Mouse (Mus musculus) liver, embryonic 11.5 days (tissue): Measurements from ENCODE around the gene Gpr68. TPM values are rescaled to one million over a fixed set of nuclear protein-coding genes. Genes with fewer than 3 reads are reported as not detected.

Experiments used
- ATAC-seq: fragments of 200-750 bp; cut with Nextera tagmentation; replicated peaks from 2 replicates; pipeline ENCODE4 v1.8.0; 2017; ENCODE audit warnings: moderate number of reproducible peaks, mild to moderate bottlenecking, moderate TSS enrichment, moderate library complexity; ENCODE audit not compliant: low FRiP score
- DNase-seq: peaks from one replicate; pipeline ENCODE4 v3.0.0-alpha.2; 2017; ENCODE audit warnings: low spot score
- H3K27ac ChIP-seq: fragments of 300-500 bp; sonication (generic); 2 replicates; pipeline ENCODE4 v1.5.1; 2014; ENCODE audit warnings: mild to moderate bottlenecking, low read depth, low read length, control low read depth
- H3K27me3 ChIP-seq: fragments of 300-500 bp; sonication (generic); replicated peaks from 2 replicates; pipeline ENCODE4 v1.6.1; 2014; ENCODE audit warnings: low read length, mixed read lengths; ENCODE audit not compliant: control insufficient read depth, insufficient read depth
- H3K36me3 ChIP-seq: fragments of 300-500 bp; sonication (generic); 2 replicates; pipeline ENCODE4 v1.6.1; 2014; ENCODE audit warnings: mild to moderate bottlenecking, low read length, moderate library complexity, mixed read lengths; ENCODE audit not compliant: control insufficient read depth, insufficient read depth
- H3K4me1 ChIP-seq: fragments of 300-500 bp; sonication (generic); replicated peaks from 2 replicates; pipeline ENCODE4 v1.6.1; 2014; ENCODE audit warnings: low read length, mixed read lengths; ENCODE audit not compliant: control insufficient read depth, insufficient read depth
- H3K4me2 ChIP-seq: fragments of 300-500 bp; sonication (generic); 2 replicates; pipeline ENCODE4 v1.6.1; 2014; ENCODE audit warnings: mild to moderate bottlenecking, control low read depth, moderate library complexity
- H3K4me3 ChIP-seq: fragments of 300-500 bp; sonication (generic); 2 replicates; pipeline ENCODE4 v1.5.1; 2014; ENCODE audit warnings: low read depth, low read length, control low read depth
- H3K9ac ChIP-seq: fragments of 300-500 bp; sonication (generic); 2 replicates; pipeline ENCODE4 v1.6.1; 2014; ENCODE audit warnings: low read depth, low read length, control low read depth
- H3K9me3 ChIP-seq: fragments of 300-500 bp; sonication (generic); 2 replicates; pipeline ENCODE4 v1.6.1; 2016; ENCODE audit warnings: low read length, inconsistent platforms, mixed read lengths; ENCODE audit not compliant: control insufficient read depth
- WGBS: fragments of 180-500 bp; shearing (Covaris S2); extraction: QIAGEN DNeasy Blood & Tissue Kit; methylation state at CpG from one replicate; pipeline ENCODE4 v1.1.7; 2014; 5-methylcytosine and 5-hydroxymethylcytosine counted together
- polyA plus RNA-seq: library from polyadenylated mRNA; unstranded; fragments of >200 nt; fragmentation: Nextera tagmentation; extraction: Ambion mirVana; gene quantifications from 2 replicates; pipeline ENCODE4 v1.2.1, GENCODE M21; 2014

The Gpr68 gene
- polyA plus RNA-seq, 1 experiment from 2014 or later: 0.10 TPM

DNA sequence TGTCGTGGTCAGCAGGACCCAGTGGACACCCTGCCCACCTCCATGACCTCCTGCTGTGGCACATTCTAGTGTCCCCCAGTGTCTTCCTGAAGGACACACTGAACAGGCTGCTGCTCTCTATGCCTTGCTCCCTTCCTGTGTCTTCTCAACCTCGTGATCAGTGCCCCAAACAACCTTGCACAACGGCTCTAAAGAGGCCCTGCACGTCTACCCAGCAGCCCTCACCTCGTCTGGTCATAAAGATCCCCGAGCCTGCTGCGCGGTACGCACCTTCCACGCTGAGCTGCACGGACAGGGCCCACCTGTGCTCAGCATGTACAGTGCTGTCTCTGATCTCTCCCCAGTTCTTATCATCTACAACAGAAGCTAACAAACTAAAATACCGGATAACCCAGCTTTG is 38.0 kb upstream of the Gpr68 start:
- 85% methylated on average over 12 of the region's 12 CpGs for WGBS
- H3K36me3 ChIP-seq: peaks cover 14% of the 10 kb centered on the region; the same call in 1 of the 2 replicates

DNA sequence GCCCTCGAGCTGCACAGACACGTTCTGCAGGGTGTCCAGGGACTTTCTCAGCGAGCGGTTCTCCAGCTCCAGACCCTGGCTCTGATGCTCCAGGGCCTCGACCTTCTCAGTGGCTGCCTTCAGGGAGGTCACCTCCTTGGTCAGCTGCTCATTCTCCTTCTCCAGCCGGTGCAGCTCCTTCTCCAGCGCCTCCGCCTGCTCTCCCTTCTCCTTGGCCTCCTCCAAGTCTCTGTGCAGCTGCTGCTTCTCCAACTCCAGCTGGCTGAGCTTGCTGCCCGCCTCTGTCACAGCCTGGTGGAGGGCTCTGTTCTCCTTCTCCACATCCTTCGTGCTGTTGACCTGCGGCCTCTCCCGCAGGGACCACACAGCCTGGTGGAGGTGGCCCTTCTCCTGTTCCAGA is 37.5 kb upstream of the Gpr68 start:
- no peak for ATAC-seq
- Histone ChIP-seq H3K27me3 (no peaks in the 10 kb centered on the region), H3K9ac (no peak overlapping the region), H3K27ac (no peak overlapping the region), H3K9me3 (no peaks in the 10 kb centered on the region), H3K4me1 (no peaks in the 10 kb centered on the region), H3K36me3 (peaks cover 17% of the 10 kb centered on the region), H3K4me2 (no peak overlapping the region), H3K4me3 (no peak overlapping the region)
- DNase-seq: no peak
- 84% methylated on average over 12 of the region's 12 CpGs for WGBS

More for the DNA sequence above, 38.0 kb upstream of the Gpr68 start:
- Histone ChIP-seq H3K27ac (no peak overlapping the region), H3K9me3 (no peaks in the 10 kb centered on the region), H3K4me3 (no peak overlapping the region), H3K9ac (no peak overlapping the region), H3K4me1 (no peaks in the 10 kb centered on the region), H3K4me2 (no peak overlapping the region), H3K27me3 (no peaks in the 10 kb centered on the region)
- ATAC-seq (no peak), DNase-seq (no peak)

DNA sequence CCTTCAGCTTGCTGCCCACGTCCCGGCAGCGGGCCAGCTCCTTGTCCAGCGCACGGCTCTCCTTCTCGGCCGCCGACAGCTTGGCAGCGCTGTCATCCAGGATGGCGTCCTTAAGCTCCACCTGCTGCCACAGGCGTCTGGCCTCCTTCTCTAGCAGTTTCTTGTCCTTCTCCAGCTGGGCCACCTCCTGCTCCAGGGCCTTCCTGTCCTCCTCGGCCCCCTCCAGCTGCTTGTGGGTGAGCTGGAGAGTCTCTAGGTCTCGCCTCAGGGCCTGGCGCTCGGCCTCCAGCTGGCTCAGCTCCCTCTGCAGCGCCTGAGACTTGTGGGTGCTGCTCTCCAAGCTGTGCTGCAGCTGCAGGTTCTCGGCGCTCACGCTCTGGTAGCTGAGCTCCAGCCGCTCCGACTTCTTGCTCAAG is 36.9 kb upstream of the Gpr68 start:
- 89% methylated on average over 21 of the region's 21 CpGs for WGBS
- Histone ChIP-seq H3K4me2 (no peak overlapping the region), H3K4me1 (no peaks in the 10 kb centered on the region), H3K9me3 (no peaks in the 10 kb centered on the region), H3K9ac (no peak overlapping the region), H3K36me3 (peaks cover 20% of the 10 kb centered on the region), H3K4me3 (no peak overlapping the region), H3K27me3 (no peaks in the 10 kb centered on the region), H3K27ac (no peak overlapping the region)
- DNase-seq (no peak), ATAC-seq (no peak)

DNA sequence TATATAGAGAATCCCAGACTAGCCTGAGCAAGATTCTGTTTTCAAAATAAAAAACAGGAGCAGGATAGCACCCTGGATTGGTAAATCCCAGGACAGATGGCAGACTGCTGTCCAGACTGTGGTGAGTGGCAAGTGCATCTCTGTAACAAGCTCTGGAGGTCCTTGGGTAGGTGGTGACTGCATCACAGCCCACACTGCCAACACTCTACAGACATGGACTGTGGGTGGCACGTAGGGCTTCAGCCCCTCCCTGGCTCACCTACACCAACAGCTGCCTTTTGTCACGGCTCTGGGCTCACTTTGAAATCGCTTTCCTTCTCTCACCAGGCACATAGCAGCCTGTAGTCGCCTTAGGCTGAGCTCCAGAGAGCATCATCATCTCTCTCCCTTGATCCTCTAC is 35.1 kb upstream of the Gpr68 start:
- H3K4me1 ChIP-seq: no peaks in the 10 kb centered on the region
- ATAC-seq (no peak), DNase-seq (no peak)
- H3K36me3 ChIP-seq: peaks cover 23% of the 10 kb centered on the region
- no peak overlapping the region for H3K4me3 ChIP-seq
- 78% methylated on average over 4 of the region's 4 CpGs for WGBS
- H3K9me3 ChIP-seq: no peaks in the 10 kb centered on the region
- no peak overlapping the region for H3K27ac ChIP-seq
- no peak overlapping the region for H3K9ac ChIP-seq
- H3K27me3 ChIP-seq: no peaks in the 10 kb centered on the region
- H3K4me2 ChIP-seq: no peak overlapping the region

- no peak for DNase-seq
- 86% methylated on average over 3 of the region's 3 CpGs for WGBS
- H3K27me3 ChIP-seq: no peaks in the 10 kb centered on the region
Measured at GRCm38 (mm10) chr12:100941361-100941760, 33.4 kb upstream of the Gpr68 start.

GRCm38 (mm10) chr12:100937441-100938360 is 29.7 kb upstream of the Gpr68 start:
- Histone ChIP-seq H3K4me3 (no peak overlapping the region), H3K4me2 (no peak overlapping the region), H3K4me1 (no peaks in the 10 kb centered on the region), H3K9me3 (no peaks in the 10 kb centered on the region), H3K27ac (no peak overlapping the region), H3K27me3 (no peaks in the 10 kb centered on the region), H3K36me3 (peaks cover 15% of the 10 kb centered on the region), H3K9ac (no peak overlapping the region)
- DNase-seq (no peak), ATAC-seq (no peak)
- 83% methylated on average over 21 of the region's 21 CpGs for WGBS

More at GRCm38 (mm10) chr12:100941361-100941760, 33.4 kb upstream of the Gpr68 start:
- peaks cover 18% of the 10 kb centered on the region for H3K36me3 ChIP-seq
- no peaks in the 10 kb centered on the region for H3K9me3 ChIP-seq
- no peaks in the 10 kb centered on the region for H3K4me1 ChIP-seq
- no peak overlapping the region for H3K9ac ChIP-seq
- no peak overlapping the region for H3K4me2 ChIP-seq
- no peak overlapping the region for H3K4me3 ChIP-seq
- no peak overlapping the region for H3K27ac ChIP-seq
- no peak for ATAC-seq

DNA sequence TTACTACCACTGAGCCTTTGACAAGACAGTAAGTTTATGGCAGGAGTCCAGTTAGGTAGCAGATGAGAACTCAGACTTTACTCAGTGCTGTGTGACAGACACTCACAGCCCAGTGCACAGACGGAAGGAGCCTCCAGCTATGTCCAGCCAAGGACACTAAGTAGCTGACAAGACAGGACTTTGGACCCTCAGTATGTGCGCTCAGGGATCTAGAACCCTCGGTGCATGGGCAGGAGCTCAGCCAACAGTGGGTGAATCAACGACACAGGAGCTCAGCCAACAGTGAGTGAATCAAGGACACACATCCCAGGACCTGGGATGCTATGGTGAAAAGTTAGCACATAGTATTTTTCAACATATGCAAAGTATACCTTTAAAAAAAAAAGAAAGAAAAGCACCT is 28.7 kb upstream of the Gpr68 start:
- no peak overlapping the region for H3K4me2 ChIP-seq
- H3K4me1 ChIP-seq: no peaks in the 10 kb centered on the region
- peak; percentile 18; the same call in 1 of the 2 replicates for ATAC-seq
- no peak for DNase-seq
- H3K9me3 ChIP-seq: no peaks in the 10 kb centered on the region
- no peaks in the 10 kb centered on the region for H3K27me3 ChIP-seq
- H3K36me3 ChIP-seq: peaks cover 15% of the 10 kb centered on the region
- no peak overlapping the region for H3K27ac ChIP-seq
- H3K4me3 ChIP-seq: no peak overlapping the region
- no peak overlapping the region for H3K9ac ChIP-seq
- 85% methylated on average over 4 of the region's 4 CpGs for WGBS

GRCm38 (mm10) chr12:100936116-100936515 is 28.1 kb upstream of the Gpr68 start:
- peaks cover 18% of the 10 kb centered on the region for H3K36me3 ChIP-seq

DNA sequence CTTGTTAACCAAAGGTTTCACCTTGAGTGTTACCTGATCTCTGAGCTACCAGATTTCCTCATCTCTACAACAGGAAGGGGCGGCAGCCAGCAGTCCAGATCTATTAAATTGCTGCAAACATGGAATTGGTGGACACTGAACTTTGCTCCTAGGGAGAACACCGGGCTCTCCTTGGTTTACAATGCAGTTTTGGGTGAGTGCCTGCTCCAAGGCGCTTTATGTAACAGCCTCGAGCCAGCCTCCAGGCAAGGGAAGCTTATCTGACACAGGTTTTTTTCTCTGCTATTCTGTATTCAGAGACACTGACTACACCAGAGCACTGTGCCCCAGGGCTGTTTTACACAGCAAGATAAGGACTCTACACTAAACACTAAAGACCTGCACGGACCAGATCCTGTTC is 26.8 kb upstream of the Gpr68 start:
- peaks cover 15% of the 10 kb centered on the region; the same call in 1 of the 2 replicates for H3K36me3 ChIP-seq
- H3K4me2 ChIP-seq: no peak overlapping the region
- 79% methylated on average over 5 of the region's 5 CpGs for WGBS
- H3K9me3 ChIP-seq: no peaks in the 10 kb centered on the region
- H3K4me1 ChIP-seq: no peaks in the 10 kb centered on the region
- no peak overlapping the region for H3K9ac ChIP-seq
- DNase-seq (no peak), ATAC-seq (no peak)
- H3K4me3 ChIP-seq: no peak overlapping the region
- no peaks in the 10 kb centered on the region for H3K27me3 ChIP-seq
- H3K27ac ChIP-seq: no peak overlapping the region

More at GRCm38 (mm10) chr12:100936116-100936515, 28.1 kb upstream of the Gpr68 start:
- H3K27ac ChIP-seq: no peak overlapping the region
- no peak overlapping the region for H3K9ac ChIP-seq
- no peaks in the 10 kb centered on the region for H3K4me1 ChIP-seq
- H3K4me3 ChIP-seq: no peak overlapping the region
- ATAC-seq (peak; percentile 57), DNase-seq (peak; percentile 61)
- 18% methylated on average over 2 of the region's 2 CpGs for WGBS
- no peaks in the 10 kb centered on the region for H3K27me3 ChIP-seq
- no peaks in the 10 kb centered on the region for H3K9me3 ChIP-seq
- H3K4me2 ChIP-seq: no peak overlapping the region
